Mouse (Mus musculus): ENCODE measurements around the gene Ttll9. TPM values are rescaled to one million over a fixed set of nuclear protein-coding genes. Genes with fewer than 3 reads are reported as not detected.

Gene Ttll9
- polyA plus RNA-seq, 1 experiment from 2014 or later = 3.5 TPM

DNA sequence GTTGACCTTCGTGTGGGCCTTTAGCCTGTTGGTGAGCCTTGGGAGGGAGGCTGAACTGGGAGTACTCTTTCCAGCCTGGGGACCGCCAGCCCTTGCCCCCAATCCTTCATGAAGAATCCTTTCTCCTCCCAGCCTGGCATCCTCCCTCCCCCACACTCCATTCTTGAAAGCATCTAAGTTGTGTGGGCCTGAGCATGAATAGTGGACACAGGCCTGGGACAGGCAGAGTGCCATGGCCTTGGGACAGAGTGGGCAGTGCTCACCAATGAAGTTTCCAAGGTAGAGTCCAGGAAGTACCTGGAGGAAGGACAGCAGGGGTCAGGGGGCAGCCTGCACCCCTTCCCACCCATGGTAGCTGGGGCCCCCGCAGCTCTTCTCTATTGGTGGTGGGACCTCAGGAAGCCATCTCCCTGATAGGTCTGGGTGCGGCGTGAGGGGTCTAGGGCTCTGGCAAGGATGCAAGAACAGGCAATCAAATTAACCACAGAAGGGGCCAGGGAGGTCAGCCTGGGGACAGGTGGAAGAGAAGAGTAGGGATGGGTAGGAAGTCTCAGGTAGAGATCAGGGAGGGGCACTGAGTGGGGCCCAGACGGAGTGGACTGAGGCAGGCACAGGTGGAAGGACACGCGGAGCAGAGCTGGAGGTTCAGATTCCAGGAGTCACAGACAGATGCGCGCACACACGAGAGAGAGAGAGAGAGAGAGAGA lies 11.8 kb upstream of the Ttll9 start:
- Histone ChIP-seq H3K4me2 (ENCODE audit: low read length) (peak overlapping the region; percentile 89), H3K4me3 (replicated peaks; ENCODE audit: low read length) (peak overlapping the region; percentile 84), H3K27ac (ENCODE audit: low read length) (no peak overlapping the region), H3K4me1 (replicated peaks; ENCODE audit: control insufficient read depth, insufficient read depth, low read length) (peaks cover 18% of the 10 kb centered on the region), H3K36me3 (ENCODE audit: control insufficient read depth, insufficient read depth) (no peaks in the 10 kb centered on the region), H3K9me3 (ENCODE audit: control insufficient read depth, low read length) (no peaks in the 10 kb centered on the region), H3K27me3 (replicated peaks; ENCODE audit: control insufficient read depth, insufficient read depth, low read length) (peaks cover 9% of the 10 kb centered on the region), H3K9ac (replicated peaks; ENCODE audit: low read depth, low read length) (peak overlapping the region; percentile 0; the same call in 1 of the 2 replicates)
- 42% methylated on average over 11 of the region's 11 CpGs for WGBS
- ATAC-seq = no peak

DNA sequence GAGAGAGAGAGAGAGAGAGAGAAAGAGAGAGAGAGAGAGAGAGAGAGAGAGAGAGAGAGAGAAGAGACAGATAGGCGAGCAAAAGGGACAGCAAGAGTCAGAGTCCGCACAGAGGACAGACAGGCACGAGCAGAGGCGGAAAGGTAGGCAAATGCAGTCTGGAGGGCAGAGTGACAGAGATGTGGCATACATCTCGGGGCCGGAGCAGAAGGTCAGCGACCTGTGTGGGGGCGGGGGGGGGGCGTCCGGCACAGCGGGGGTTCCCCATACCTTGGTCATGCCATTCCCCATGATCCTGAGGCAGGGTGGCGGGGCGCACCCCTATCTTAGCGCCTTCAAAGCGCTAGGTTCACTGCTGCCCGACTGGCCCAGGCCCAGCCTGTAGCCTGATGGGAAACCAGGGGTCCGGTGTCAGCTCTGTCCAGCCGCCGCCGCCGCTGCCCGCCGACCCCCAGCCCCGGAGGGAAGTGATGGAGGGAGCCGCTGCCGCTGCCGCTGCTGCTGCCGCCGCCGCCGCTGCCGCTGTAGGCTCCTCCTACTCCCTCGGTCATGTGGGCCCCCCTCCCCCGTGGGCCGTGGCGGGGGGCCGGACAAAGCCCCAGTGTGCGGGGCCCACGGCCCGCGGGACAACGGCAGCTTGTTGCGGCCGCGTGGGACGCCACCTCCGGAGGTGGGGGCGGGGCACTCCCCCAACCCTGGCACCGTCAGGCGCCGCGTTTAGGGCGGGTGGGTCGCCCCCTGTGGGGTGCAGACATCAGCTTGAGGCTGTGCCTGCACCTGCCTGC lies 11.0 kb upstream of the Ttll9 start, which contains the start of gene Dusp15:
Dusp15 (minus strand) TSS at position 634 of the 785 bp plus-strand sequence.
- no peaks in the 10 kb centered on the region for H3K36me3 ChIP-seq (ENCODE audit: control insufficient read depth, insufficient read depth)
- no peaks in the 10 kb centered on the region for H3K9me3 ChIP-seq (ENCODE audit: control insufficient read depth, low read length)
- under 1% methylated on average over 53 of the region's 54 CpGs for WGBS
- H3K4me1 ChIP-seq (replicated peaks; ENCODE audit: control insufficient read depth, insufficient read depth, low read length) = peaks cover 18% of the 10 kb centered on the region
- H3K27ac ChIP-seq (ENCODE audit: low read length) = peak within 1 kb of the TSS; percentile 62
- 0 out of 2 replicates have a peak, but pooled peaks cover 7% of the 10 kb centered on the region for H3K27me3 ChIP-seq (replicated peaks; ENCODE audit: control insufficient read depth, insufficient read depth, low read length)
- H3K4me2 ChIP-seq (ENCODE audit: low read length) = peak within 1 kb of the TSS; percentile 89
- peak; percentile 84 for ATAC-seq
- peak within 1 kb of the TSS; percentile 92 for H3K9ac ChIP-seq (replicated peaks; ENCODE audit: low read depth, low read length)
- H3K4me3 ChIP-seq (replicated peaks; ENCODE audit: low read length) = peak within 1 kb of the TSS; percentile 84

DNA sequence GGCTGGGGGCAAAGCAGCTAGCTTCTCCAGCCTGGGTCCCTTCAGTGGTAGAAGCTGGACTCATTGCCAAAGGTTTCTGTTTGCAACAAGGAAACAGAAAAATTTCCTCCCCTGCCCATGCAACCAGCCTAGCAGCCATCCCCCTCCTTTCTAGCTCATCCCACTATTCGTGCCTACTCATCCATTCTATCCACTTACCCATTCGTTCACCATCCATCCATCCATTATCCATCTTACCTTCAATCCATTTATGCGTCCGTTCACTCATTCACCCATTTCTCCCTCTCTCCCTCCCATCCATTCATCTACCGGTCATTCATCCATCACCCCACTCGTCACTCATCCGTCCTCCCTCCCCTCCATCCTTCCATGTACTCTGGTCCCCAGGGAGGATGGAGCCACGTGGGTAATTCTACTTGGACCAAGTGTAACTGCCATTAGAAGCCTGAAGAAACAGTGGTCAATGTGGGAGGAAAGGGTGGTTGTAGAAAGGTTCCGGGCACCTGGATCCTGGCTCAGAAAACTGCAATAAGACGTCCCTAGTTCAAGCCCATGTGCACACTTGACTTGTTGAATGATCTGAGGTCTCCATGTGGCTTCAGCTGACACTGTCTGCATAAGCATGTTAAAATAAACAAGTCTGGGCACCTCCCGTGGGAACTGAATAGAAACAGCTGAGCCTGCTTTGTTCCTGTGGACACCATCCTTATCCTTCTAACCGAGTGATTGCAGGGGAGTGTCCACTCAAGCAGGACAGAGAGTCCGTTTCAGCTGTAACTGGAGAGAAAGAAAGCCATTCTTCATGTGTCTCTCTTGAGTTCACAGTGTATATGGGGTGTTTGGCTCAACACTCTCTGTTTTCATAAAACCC lies 10.2 kb upstream of the Ttll9 start:
- no peaks in the 10 kb centered on the region for H3K36me3 ChIP-seq (ENCODE audit: control insufficient read depth, insufficient read depth)
- peak overlapping the region; percentile 62 for H3K27ac ChIP-seq (ENCODE audit: low read length)
- H3K9me3 ChIP-seq (ENCODE audit: control insufficient read depth, low read length) = no peaks in the 10 kb centered on the region
- peak; percentile 4; the same call in 1 of the 2 replicates for ATAC-seq
- H3K9ac ChIP-seq (replicated peaks; ENCODE audit: low read depth, low read length) = peak overlapping the region; percentile 92
- H3K4me2 ChIP-seq (ENCODE audit: low read length) = peak overlapping the region; percentile 89
- H3K4me3 ChIP-seq (replicated peaks; ENCODE audit: low read length) = peak overlapping the region; percentile 84
- 0 out of 2 replicates have a peak, but pooled peaks cover 7% of the 10 kb centered on the region for H3K27me3 ChIP-seq (replicated peaks; ENCODE audit: control insufficient read depth, insufficient read depth, low read length)
- WGBS = 12% methylated on average over 13 of the region's 13 CpGs
- H3K4me1 ChIP-seq (replicated peaks; ENCODE audit: control insufficient read depth, insufficient read depth, low read length) = peaks cover 14% of the 10 kb centered on the region

DNA sequence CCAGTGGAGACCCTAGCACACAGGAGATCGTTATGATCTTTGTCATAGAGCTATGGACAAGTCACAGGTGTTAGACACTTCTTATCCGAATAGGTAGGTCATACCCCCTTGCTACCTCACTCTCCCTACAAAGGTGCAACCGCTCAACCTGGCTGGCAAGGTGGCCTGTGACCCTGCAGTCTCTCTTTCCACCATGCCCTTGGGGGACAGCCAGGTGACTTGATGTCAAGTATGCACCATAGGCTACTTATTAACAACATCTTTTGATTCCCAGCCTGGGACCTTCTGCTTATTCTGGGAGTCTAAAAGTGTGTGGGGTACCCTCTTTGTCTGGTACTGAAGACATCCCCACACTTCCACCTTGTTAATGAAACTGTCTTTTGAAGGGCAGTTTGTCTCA lies 4.2 kb upstream of the Ttll9 start:
- H3K36me3 ChIP-seq (ENCODE audit: control insufficient read depth, insufficient read depth) = no peaks in the 10 kb centered on the region
- H3K4me3 ChIP-seq (replicated peaks; ENCODE audit: low read length) = no peak overlapping the region
- H3K4me1 ChIP-seq (replicated peaks; ENCODE audit: control insufficient read depth, insufficient read depth, low read length) = peaks cover 8% of the 10 kb centered on the region; the same call in 1 of the 2 replicates
- whole genome bisulfite sequencing = 85% methylated on average over 3 of the region's 3 CpGs
- 0 out of 2 replicates have a peak, but pooled peaks cover 8% of the 10 kb centered on the region for H3K27me3 ChIP-seq (replicated peaks; ENCODE audit: control insufficient read depth, insufficient read depth, low read length)
- no peak for ATAC-seq
- H3K9me3 ChIP-seq (ENCODE audit: control insufficient read depth, low read length) = no peaks in the 10 kb centered on the region
- H3K4me2 ChIP-seq (ENCODE audit: low read length) = no peak overlapping the region
- H3K27ac ChIP-seq (ENCODE audit: low read length) = no peak overlapping the region
- no peak overlapping the region for H3K9ac ChIP-seq (replicated peaks; ENCODE audit: low read depth, low read length)

DNA sequence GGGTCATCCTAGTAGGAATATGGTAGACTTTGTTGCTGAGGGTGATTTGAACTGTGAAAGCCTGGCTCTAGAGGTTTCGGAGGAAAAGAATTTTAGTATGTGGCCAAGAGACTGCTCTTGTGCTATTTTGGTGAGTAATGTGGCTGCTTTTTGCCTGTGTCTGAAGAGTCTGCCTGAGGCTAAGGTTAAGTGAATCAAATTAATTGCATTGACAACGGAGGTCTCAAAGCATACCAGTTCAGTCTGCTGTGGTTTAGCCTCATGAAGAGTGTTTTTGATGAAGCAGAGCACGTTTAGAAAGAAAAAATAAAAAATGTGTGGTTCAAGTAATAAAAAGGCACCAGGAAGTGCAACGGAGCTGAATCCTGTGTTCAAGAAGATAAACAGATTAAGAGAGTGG lies 3.3 kb downstream of the Ttll9 start:
- Histone ChIP-seq H3K9me3 (ENCODE audit: control insufficient read depth, low read length) (no peaks in the 10 kb centered on the region), H3K9ac (replicated peaks; ENCODE audit: low read depth, low read length) (no peak overlapping the region), H3K4me2 (ENCODE audit: low read length) (no peak overlapping the region), H3K4me1 (replicated peaks; ENCODE audit: control insufficient read depth, insufficient read depth, low read length) (peaks cover 8% of the 10 kb centered on the region; the same call in 1 of the 2 replicates), H3K36me3 (ENCODE audit: control insufficient read depth, insufficient read depth) (no peaks in the 10 kb centered on the region), H3K27ac (ENCODE audit: low read length) (no peak overlapping the region), H3K4me3 (replicated peaks; ENCODE audit: low read length) (no peak overlapping the region), H3K27me3 (replicated peaks; ENCODE audit: control insufficient read depth, insufficient read depth, low read length) (0 out of 2 replicates have a peak, but pooled peaks cover under 1% of the 10 kb centered on the region)
- no peak for ATAC-seq
- WGBS = 74% methylated on average over 4 of the region's 4 CpGs

DNA sequence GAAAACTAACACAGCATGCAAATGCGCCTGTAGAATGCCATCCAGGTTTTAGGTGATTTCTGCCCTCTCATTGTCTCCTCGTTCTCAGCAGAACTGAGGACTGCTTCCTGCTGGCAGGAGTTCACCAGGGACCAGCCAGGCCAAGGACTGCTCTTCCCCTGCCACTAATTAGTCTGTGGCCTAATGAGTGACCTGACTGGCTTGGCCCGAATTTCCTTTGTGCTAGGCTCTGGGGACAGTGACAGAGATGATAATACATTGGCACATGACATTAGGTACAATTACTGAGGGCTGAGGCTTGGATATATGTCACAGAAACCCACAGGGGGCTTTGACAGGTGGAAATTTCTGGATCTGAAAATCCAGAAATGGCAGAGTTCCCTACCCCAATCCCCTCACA lies 14.7 kb downstream of the Ttll9 start:
- H3K27ac ChIP-seq (ENCODE audit: low read length) = no peak overlapping the region
- H3K36me3 ChIP-seq (ENCODE audit: control insufficient read depth, insufficient read depth) = no peaks in the 10 kb centered on the region
- no peak for ATAC-seq
- 43% methylated on average over 3 of the region's 3 CpGs for WGBS
- no peaks in the 10 kb centered on the region; the same call in 1 of the 2 replicates for H3K27me3 ChIP-seq (replicated peaks; ENCODE audit: control insufficient read depth, insufficient read depth, low read length)
- no peaks in the 10 kb centered on the region for H3K4me1 ChIP-seq (replicated peaks; ENCODE audit: control insufficient read depth, insufficient read depth, low read length)
- H3K9me3 ChIP-seq (ENCODE audit: control insufficient read depth, low read length) = peaks cover 3% of the 10 kb centered on the region; the same call in 1 of the 2 replicates
- H3K4me3 ChIP-seq (replicated peaks; ENCODE audit: low read length) = no peak overlapping the region
- no peak overlapping the region for H3K9ac ChIP-seq (replicated peaks; ENCODE audit: low read depth, low read length)
- H3K4me2 ChIP-seq (ENCODE audit: low read length) = no peak overlapping the region

DNA sequence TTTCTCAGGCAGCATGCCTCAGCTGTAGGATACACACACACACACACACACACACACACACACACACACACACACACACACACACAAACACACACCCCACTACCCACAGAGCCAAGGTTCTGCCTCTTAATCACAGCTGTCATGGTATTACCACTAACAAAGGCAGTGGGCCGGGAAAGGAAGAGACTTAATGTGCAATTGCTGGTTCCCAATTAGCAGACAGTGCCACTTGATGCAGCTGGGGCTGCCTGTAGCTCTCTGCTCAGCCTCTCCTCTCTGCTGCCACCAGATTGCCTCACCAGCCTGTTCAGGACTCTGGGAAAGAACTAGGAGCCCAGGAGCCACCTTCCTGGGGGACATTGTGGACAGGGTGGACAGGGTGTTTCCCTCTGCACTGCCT lies 23.3 kb downstream of the Ttll9 start:
- Histone ChIP-seq H3K4me2 (ENCODE audit: low read length) (no peak overlapping the region), H3K9me3 (ENCODE audit: control insufficient read depth, low read length) (no peaks in the 10 kb centered on the region), H3K27ac (ENCODE audit: low read length) (no peak overlapping the region), H3K9ac (replicated peaks; ENCODE audit: low read depth, low read length) (no peak overlapping the region), H3K4me3 (replicated peaks; ENCODE audit: low read length) (no peak overlapping the region), H3K36me3 (ENCODE audit: control insufficient read depth, insufficient read depth) (no peaks in the 10 kb centered on the region), H3K27me3 (replicated peaks; ENCODE audit: control insufficient read depth, insufficient read depth, low read length) (no peaks in the 10 kb centered on the region), H3K4me1 (replicated peaks; ENCODE audit: control insufficient read depth, insufficient read depth, low read length) (0 out of 2 replicates have a peak, but pooled peaks cover 4% of the 10 kb centered on the region)
- peak; percentile 94 for ATAC-seq
- WGBS = 8% methylated on average over 1 of the region's 1 CpGs

DNA sequence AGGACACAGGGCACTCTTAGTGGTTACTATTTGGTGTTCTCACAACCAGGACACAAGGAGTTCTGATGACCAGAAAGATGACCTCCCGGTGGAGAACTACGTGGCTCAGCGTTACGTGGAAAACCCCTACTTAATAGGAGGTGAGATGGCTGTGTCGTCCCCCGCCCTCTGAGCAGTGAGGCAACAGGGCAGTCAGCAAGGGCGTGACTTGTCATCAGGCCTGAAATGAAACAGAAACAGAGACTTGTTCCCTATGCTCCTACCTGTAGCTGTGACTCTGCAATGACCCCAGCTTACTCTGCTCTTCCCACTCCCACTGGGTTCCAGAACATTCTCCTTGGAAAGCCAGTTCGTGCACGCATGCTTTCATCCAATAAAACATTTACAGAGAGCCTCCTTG lies 29.2 kb downstream of the Ttll9 start:
- WGBS = 82% methylated on average over 9 of the region's 9 CpGs

More for the DNA sequence above, 29.2 kb downstream of the Ttll9 start:
- ATAC-seq = no peak
- Histone ChIP-seq H3K9me3 (ENCODE audit: control insufficient read depth, low read length) (no peaks in the 10 kb centered on the region), H3K4me1 (replicated peaks; ENCODE audit: control insufficient read depth, insufficient read depth, low read length) (no peaks in the 10 kb centered on the region), H3K36me3 (ENCODE audit: control insufficient read depth, insufficient read depth) (no peaks in the 10 kb centered on the region), H3K27me3 (replicated peaks; ENCODE audit: control insufficient read depth, insufficient read depth, low read length) (no peaks in the 10 kb centered on the region), H3K4me3 (replicated peaks; ENCODE audit: low read length) (no peak overlapping the region), H3K9ac (replicated peaks; ENCODE audit: low read depth, low read length) (no peak overlapping the region), H3K4me2 (ENCODE audit: low read length) (no peak overlapping the region), H3K27ac (ENCODE audit: low read length) (no peak overlapping the region)
